In genomic region chr6:6914849-6915525, GRCm38 (mm10) we compare ENCODE assay signal across 8 mouse cellular contexts. TPM values are rescaled to one million over a fixed set of nuclear protein-coding genes. Genes with fewer than 3 reads are reported as not detected.
A peak's percentile ranks its signal among the peaks of the same experiment; 100 is the strongest.
DNase-seq lines count a peak whose midpoint lies in the region; ATAC-seq and TF ChIP-seq lines count a peak whose summit lies in the region.

No protein-coding gene starts in this region.

- H3K4me2 ChIP-seq in CH12.LX (ENCODE audit: insufficient read depth, low read depth, poor library complexity, severe bottlenecking), result peak overlapping the region; percentile 44; the same call in 1 of the 2 replicates
- no peak overlapping the region for H3K4me2 ChIP-seq in kidney, postnatal 0 days (ENCODE audit: low read length)
- H3K4me2 ChIP-seq in lung, embryonic 14.5 days, result no peak overlapping the region

- peak; percentile 58 to 71 for TF ChIP-seq CTCF in CH12.LX (conservative IDR thresholded peaks at IDR 0.05 in 1 of 2, IDR thresholded peaks at IDR 0.05 in 1 of 2; ENCODE audit: low read depth in 2 of 2, low read length in 2 of 2)
- TF ChIP-seq CTCF in kidney, postnatal 0 days (IDR thresholded peaks at IDR 0.05; ENCODE audit: low read depth), result peak; percentile 79
- peak; percentile 79 for TF ChIP-seq CTCF in lung, embryonic 14.5 days (IDR thresholded peaks at IDR 0.05; ENCODE audit: low read depth)

- dilution Hi-C loops in CH12.LX (cut with MboI; ENCODE audit: extremely low pct_ligation_motif_present, extremely low pct_unique_long_range_greater_than_20kb, low sequenced_read_pairs), result no loop called here

- H3K36me3 ChIP-seq in CH12.LX (replicated peaks in 1 of 2; ENCODE audit: control insufficient read depth in 1 of 2, insufficient read depth in 1 of 2, low read length in 1 of 2), result no peaks in the 10 kb centered on the region
- no peaks in the 10 kb centered on the region for H3K36me3 ChIP-seq in kidney, postnatal 0 days (ENCODE audit: insufficient read depth, low read length)
- H3K36me3 ChIP-seq in lung, embryonic 14.5 days (ENCODE audit: insufficient read depth), result no peaks in the 10 kb centered on the region

- H3K79me2 ChIP-seq in CH12.LX (replicated peaks; ENCODE audit: control insufficient read depth, extremely low read depth, insufficient read depth, poor library complexity, severe bottlenecking), result no peaks in the 10 kb centered on the region

- in situ Hi-C loops in CH12.LX (cut with MboI; ENCODE audit: low pct_ligation_motif_present, low pct_unique_long_range_greater_than_20kb, low sequenced_read_pairs), result no loop called here

- H3K9me3 ChIP-seq in CH12.LX (replicated peaks; ENCODE audit: low read length), result no peaks in the 10 kb centered on the region
- no peaks in the 10 kb centered on the region for H3K9me3 ChIP-seq in kidney, postnatal 0 days (replicated peaks; ENCODE audit: low read length)
- H3K9me3 ChIP-seq in lung, embryonic 14.5 days (ENCODE audit: low read depth, low read length), result no peaks in the 10 kb centered on the region

- no peaks in the 10 kb centered on the region for H3K27me3 ChIP-seq in CH12.LX (replicated peaks)
- no peaks in the 10 kb centered on the region for H3K27me3 ChIP-seq in kidney, postnatal 0 days (ENCODE audit: insufficient read depth, low read length)
- H3K27me3 ChIP-seq in lung, embryonic 14.5 days (ENCODE audit: insufficient read depth, low read length), result no peaks in the 10 kb centered on the region

- no peak overlapping the region for H3K4me3 ChIP-seq in CH12.LX (replicated peaks in 1 of 3; ENCODE audit: low read depth in 2 of 3, low read length in 2 of 3, poor library complexity in 1 of 3)
- H3K4me3 ChIP-seq in kidney, postnatal 0 days (replicated peaks; ENCODE audit: low read depth, low read length), result no peak overlapping the region
- H3K4me3 ChIP-seq in lung, embryonic 14.5 days (ENCODE audit: low read depth, low read length), result no peak overlapping the region

- no peak overlapping the region for H3K27ac ChIP-seq in CH12.LX (ENCODE audit: insufficient read depth, low read depth)
- H3K27ac ChIP-seq in kidney, postnatal 0 days, result no peak overlapping the region
- H3K27ac ChIP-seq in lung, embryonic 14.5 days (ENCODE audit: low read depth), result no peak overlapping the region

- no peak overlapping the region for H3K9ac ChIP-seq in CH12.LX (ENCODE audit: insufficient read depth, low read depth)
- no peak overlapping the region for H3K9ac ChIP-seq in kidney, postnatal 0 days (ENCODE audit: low read depth, low read length)
- H3K9ac ChIP-seq in lung, embryonic 14.5 days, result no peak overlapping the region

- intact Hi-C loops in gastrocnemius, postnatal 14 days (cut with DNase I; ENCODE audit: low total_unique reads), result no loop called here

- WGBS in kidney, postnatal 0 days, result 43% methylated on average over 5 of the region's 5 CpGs
- WGBS in lung, embryonic 14.5 days, result 35% methylated on average over 5 of the region's 5 CpGs

- no peak; the same call in 1 of the 2 replicates for ATAC-seq in kidney, postnatal 0 days (replicated peaks; ENCODE audit: low FRiP score, low read depth)
- peak; percentile 78; the same call in 1 of the 2 replicates for ATAC-seq in lung, embryonic 14.5 days (ENCODE audit: insufficient read depth)

- peak; percentile 69 for TF ChIP-seq RAD21 in CH12.LX (IDR thresholded peaks at IDR 0.05; ENCODE audit: low read depth, low read length)

- peak; percentile 66 for DNase-seq in CH12.LX (ENCODE audit: extremely low read depth)
- peak; percentile 53 for DNase-seq in MN1 (ENCODE audit: low spot score)
- DNase-seq in cerebellum, postnatal 14 days, result peak; percentile 62 to 66
- DNase-seq in gastrocnemius, postnatal 14 days, result peak; percentile 9
- peak; percentile 86 for DNase-seq in kidney, postnatal 0 days (ENCODE audit: low spot score)
- peak; percentile 86 for DNase-seq in lung, embryonic 14.5 days
- peak; percentile 73 for DNase-seq in retina, embryonic 14.5 days (ENCODE audit: low spot score)
- no peak for DNase-seq in spleen, postnatal 14 days (ENCODE audit: low spot score in 2 of 2)

- no peak for TF ChIP-seq EP300 in CH12.LX (IDR thresholded peaks at IDR 0.05; ENCODE audit: low read length)

- no peak for TF ChIP-seq POLR2A in CH12.LX (IDR thresholded peaks at IDR 0.05; ENCODE audit: low read depth, low read length)

- H3K4me1 ChIP-seq in CH12.LX (ENCODE audit: control insufficient read depth in 1 of 2, insufficient read depth in 2 of 2), result peaks cover 0 to 5% of the 10 kb centered on the region in 2 experiments; a peak in 2 of 4 replicates
- no peaks in the 10 kb centered on the region for H3K4me1 ChIP-seq in kidney, postnatal 0 days (replicated peaks; ENCODE audit: insufficient read depth, low read length)
- H3K4me1 ChIP-seq in lung, embryonic 14.5 days (ENCODE audit: insufficient read depth), result no peaks in the 10 kb centered on the region

TF ChIP-seq in CH12.LX, 34 proteins besides CTCF, POLR2A, EP300 and RAD21:
- TF ChIP-seq SMC3 (IDR thresholded peaks at IDR 0.05; ENCODE audit: low read depth, low read length) (peak; percentile 58), KAT2A (IDR thresholded peaks at IDR 0.05; ENCODE audit: insufficient replicate concordance, low read length) (no peak)
TF ChIP-seq in CH12.LX: peak in this region for 1.

RNA-seq across cellular contexts. Expression of gene Dlx5, which starts 33.1 kb away (rescaled TPM):
- total RNA-seq in CH12.LX (2012; rRNA removed), result not detected in 2 replicates
- total RNA-seq in CH12.LX (2014; rRNA removed), result not detected in 2 replicates
- not detected in 2 replicates for polyA plus RNA-seq in CH12.LX (2012; ENCODE audit: insufficient read length, low read depth)
- not detected for total RNA-seq in gastrocnemius, postnatal 14 days (2021)
- polyA plus RNA-seq in kidney, postnatal 0 days (2015; fragmentation: Nextera tagmentation; extraction: Ambion mirVana), result 0.37 and 0.67 TPM in 2 replicates
- polyA plus RNA-seq in lung, embryonic 14.5 days (2014; fragmentation: Nextera tagmentation; extraction: Ambion mirVana), result 0.14 and 0.29 TPM in 2 replicates

RNA-seq across cellular contexts. Expression of gene Sdhaf3, which starts 40.8 kb away (rescaled TPM):
- 5.9 and 6.0 TPM in 2 replicates for total RNA-seq in CH12.LX (2012; rRNA removed)
- 11.6 and 12.8 TPM in 2 replicates for total RNA-seq in CH12.LX (2014; rRNA removed)
- polyA plus RNA-seq in CH12.LX (2012; ENCODE audit: insufficient read length, low read depth), result 8.8 and 10.0 TPM in 2 replicates
- 1 to 10 TPM; 3.4 to 3.6 TPM for total RNA-seq in gastrocnemius, postnatal 14 days (2021)
- 6.2 and 6.4 TPM in 2 replicates for polyA plus RNA-seq in kidney, postnatal 0 days (2015; fragmentation: Nextera tagmentation; extraction: Ambion mirVana)
- polyA plus RNA-seq in lung, embryonic 14.5 days (2014; fragmentation: Nextera tagmentation; extraction: Ambion mirVana), result 4.8 and 5.7 TPM in 2 replicates

RNA-seq across cellular contexts. Expression of gene Dlx6, which starts 51.9 kb away (rescaled TPM):
- total RNA-seq in CH12.LX (2012; rRNA removed), result not detected in 2 replicates
- not detected in 2 replicates for total RNA-seq in CH12.LX (2014; rRNA removed)
- polyA plus RNA-seq in CH12.LX (2012; ENCODE audit: insufficient read length, low read depth), result not detected in 2 replicates
- total RNA-seq in gastrocnemius, postnatal 14 days (2021), result not detected
- not detected in 2 replicates for polyA plus RNA-seq in kidney, postnatal 0 days (2015; fragmentation: Nextera tagmentation; extraction: Ambion mirVana)
- not detected in 2 replicates for polyA plus RNA-seq in lung, embryonic 14.5 days (2014; fragmentation: Nextera tagmentation; extraction: Ambion mirVana)

Comparison
In these comparisons a context has a peak if more than half of its experiments do, and no peak if none do; other contexts are left out.
1. DNase-seq: peak in CH12.LX (single experiment), MN1 (single experiment), cerebellum, postnatal 14 days (2 of 2), gastrocnemius, postnatal 14 days (single experiment), kidney, postnatal 0 days (single experiment), lung, embryonic 14.5 days (single experiment) and retina, embryonic 14.5 days (single experiment); none in spleen, postnatal 14 days (0 of 2).
2. Peak in every context shown above with its lines, with median percentiles within 50 percentile points of each other: CTCF ChIP-seq.